Mouse (Mus musculus): ENCODE results near the gene Olfr914. TPM values are rescaled to one million over a fixed set of nuclear protein-coding genes. Genes with fewer than 3 reads are reported as not detected.

The Olfr914 gene
- total RNA-seq (2022) = not detected

GRCm38 (mm10) chr9:38604802-38605201 is at the start of gene Olfr914:
Olfr914 (plus strand) TSS chr9:38605102.
- no peak for DNase-seq (ENCODE audit: low spot score in 2 of 2)

GRCm38 (mm10) chr9:38579878-38580277 is 25.0 kb upstream of the Olfr914 start, which contains the start of gene Olfr912:
Olfr912 (plus strand) TSS chr9:38580178.
- no peak for DNase-seq (ENCODE audit: low spot score in 2 of 2)

GRCm38 (mm10) chr9:38591056-38591455 is 13.8 kb upstream of the Olfr914 start:
- no peak for DNase-seq (ENCODE audit: low spot score in 2 of 2)

GRCm38 (mm10) chr9:38592459-38592858 is 12.4 kb upstream of the Olfr914 start, which contains the start of gene Olfr913:
Olfr913 (plus strand) TSS chr9:38592759.
- DNase-seq (ENCODE audit: low spot score in 2 of 2) = no peak

GRCm38 (mm10) chr9:38632406-38632805 is 27.5 kb downstream of the Olfr914 start:
- no peak for DNase-seq (ENCODE audit: low spot score in 2 of 2)

GRCm38 (mm10) chr9:38659775-38660174 is 54.9 kb downstream of the Olfr914 start, which contains the start of gene Olfr916:
Olfr916 (minus strand) TSS chr9:38659875.
- DNase-seq (ENCODE audit: low spot score in 2 of 2) = no peak

Other genes with a start within 250 kb of the Olfr914 start
- gene Olfr250, start 238.2 kb upstream of the Olfr914 start, total RNA-seq (2022) = not detected
- gene Olfr251, start 228.0 kb upstream of the Olfr914 start, total RNA-seq (2022) = not detected
- not detected for gene Olfr147, start 203.4 kb upstream of the Olfr914 start, total RNA-seq (2022)
- gene Olfr901, start 175.6 kb upstream of the Olfr914 start, total RNA-seq (2022) = not detected
- not detected for gene Olfr902, start 157.4 kb upstream of the Olfr914 start, total RNA-seq (2022)
- gene Olfr904, start 142.0 kb upstream of the Olfr914 start, total RNA-seq (2022) = not detected
- not detected for gene Olfr905, start 134.0 kb upstream of the Olfr914 start, total RNA-seq (2022)
- not detected for gene Olfr906, start 118.0 kb upstream of the Olfr914 start, total RNA-seq (2022)
- gene Olfr907, start 109.3 kb upstream of the Olfr914 start, total RNA-seq (2022) = not detected
- not detected for gene Olfr911-ps1, start 83.5 kb upstream of the Olfr914 start, total RNA-seq (2022)
- gene Olfr910, start 67.3 kb upstream of the Olfr914 start, total RNA-seq (2022) = not detected
- gene Olfr912, start 24.9 kb upstream of the Olfr914 start, total RNA-seq (2022) = not detected
- gene Olfr913, start 12.3 kb upstream of the Olfr914 start, total RNA-seq (2022) = not detected
- gene Olfr916, start 54.8 kb downstream of the Olfr914 start, total RNA-seq (2022) = not detected
- not detected for gene Olfr917, start 60.7 kb downstream of the Olfr914 start, total RNA-seq (2022)
- gene Olfr918, start 69.5 kb downstream of the Olfr914 start, total RNA-seq (2022) = not detected
- not detected for gene Olfr919, start 98.6 kb downstream of the Olfr914 start, total RNA-seq (2022)
- gene Vwa5a, start 113.2 kb downstream of the Olfr914 start, total RNA-seq (2022) = 10 to 100 TPM; 12.9 to 16.0 (median 14.7) TPM
- under 1 TPM in 3 of 4 experiments, not detected in 1; 0.04 to 0.05 (median 0.05) TPM for gene Olfr920, start 147.2 kb downstream of the Olfr914 start, total RNA-seq (2022)
- not detected for gene Olfr921, start 168.0 kb downstream of the Olfr914 start, total RNA-seq (2022)
- not detected for gene Olfr922, start 209.5 kb downstream of the Olfr914 start, total RNA-seq (2022)
- not detected for gene Olfr923, start 221.4 kb downstream of the Olfr914 start, total RNA-seq (2022)
- not detected for gene Olfr924, start 239.3 kb downstream of the Olfr914 start, total RNA-seq (2022)
- not detected for gene Olfr26, start 250.0 kb downstream of the Olfr914 start, total RNA-seq (2022)

Measured in gastrocnemius, adult 8-10 months (tissue).